Mouse (Mus musculus) mature B cell (primary cell): ENCODE results near the gene Espl1.

Experiments used
- in situ Hi-C: fragments of 300-500 bp; cut with MboI; formaldehyde crosslinking; loops from 2 replicates; pipeline ENCODE4 v1.14.3; 2019

Espl1 gene

DNA sequence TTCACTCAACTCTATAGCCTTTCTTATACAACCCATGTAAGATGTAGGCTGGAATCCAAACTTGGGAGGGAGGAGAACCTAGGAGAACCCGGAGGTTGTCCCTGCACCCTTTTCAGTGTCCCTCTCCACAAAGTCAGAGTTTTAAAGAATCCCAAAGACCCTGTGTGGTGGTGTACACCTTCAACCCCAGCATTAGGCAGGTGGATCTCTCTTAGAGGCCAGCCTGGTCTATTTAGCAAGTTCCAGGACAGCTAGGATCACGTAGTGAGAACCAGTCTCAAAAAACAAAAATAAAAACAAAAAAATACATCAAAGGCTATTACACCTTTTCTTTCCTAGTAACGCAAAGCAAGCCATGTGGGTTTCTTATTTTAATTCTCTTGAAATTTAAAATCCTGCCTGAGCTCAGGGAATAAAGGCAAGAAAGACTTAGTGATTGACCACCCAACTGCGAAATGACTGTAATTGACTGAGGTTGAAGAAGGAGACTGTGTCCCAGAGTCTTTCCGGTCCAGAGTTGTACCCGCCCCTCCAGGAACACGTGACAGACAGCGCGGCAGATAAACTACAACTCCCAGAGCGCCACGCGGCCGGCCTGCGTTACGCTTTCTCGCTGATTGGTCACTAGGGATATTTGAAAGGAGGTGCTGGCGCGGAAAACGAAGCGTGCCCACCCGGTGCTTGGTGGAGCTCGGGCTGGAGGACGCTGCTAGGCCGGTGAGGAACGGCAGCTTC lies at the start of gene Espl1:
Espl1 (plus strand) TSS at position 634 of the 735 bp plus-strand sequence.
- in situ Hi-C loops, result no loop called here

DNA sequence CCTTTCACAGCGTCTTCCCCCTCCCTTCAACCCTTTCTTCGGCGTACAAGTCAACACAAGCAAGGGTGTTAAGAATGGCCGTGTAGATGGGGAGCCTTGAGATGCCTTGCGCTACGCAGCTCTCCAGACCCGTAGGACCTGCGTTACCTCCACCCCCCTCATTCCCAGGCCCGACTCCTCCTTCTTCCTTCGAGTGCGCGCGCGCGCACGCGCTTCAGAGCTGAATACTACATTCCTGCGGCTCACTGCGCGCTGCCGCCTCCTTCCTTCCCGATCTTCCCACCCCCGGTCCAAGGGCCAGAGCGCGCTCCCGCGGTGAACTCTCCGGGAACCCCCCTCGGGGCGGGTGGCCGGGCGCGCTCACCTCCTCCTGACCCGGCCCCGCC lies 49.2 kb upstream of the Espl1 start:
- in situ Hi-C loops, result no loop called here

DNA sequence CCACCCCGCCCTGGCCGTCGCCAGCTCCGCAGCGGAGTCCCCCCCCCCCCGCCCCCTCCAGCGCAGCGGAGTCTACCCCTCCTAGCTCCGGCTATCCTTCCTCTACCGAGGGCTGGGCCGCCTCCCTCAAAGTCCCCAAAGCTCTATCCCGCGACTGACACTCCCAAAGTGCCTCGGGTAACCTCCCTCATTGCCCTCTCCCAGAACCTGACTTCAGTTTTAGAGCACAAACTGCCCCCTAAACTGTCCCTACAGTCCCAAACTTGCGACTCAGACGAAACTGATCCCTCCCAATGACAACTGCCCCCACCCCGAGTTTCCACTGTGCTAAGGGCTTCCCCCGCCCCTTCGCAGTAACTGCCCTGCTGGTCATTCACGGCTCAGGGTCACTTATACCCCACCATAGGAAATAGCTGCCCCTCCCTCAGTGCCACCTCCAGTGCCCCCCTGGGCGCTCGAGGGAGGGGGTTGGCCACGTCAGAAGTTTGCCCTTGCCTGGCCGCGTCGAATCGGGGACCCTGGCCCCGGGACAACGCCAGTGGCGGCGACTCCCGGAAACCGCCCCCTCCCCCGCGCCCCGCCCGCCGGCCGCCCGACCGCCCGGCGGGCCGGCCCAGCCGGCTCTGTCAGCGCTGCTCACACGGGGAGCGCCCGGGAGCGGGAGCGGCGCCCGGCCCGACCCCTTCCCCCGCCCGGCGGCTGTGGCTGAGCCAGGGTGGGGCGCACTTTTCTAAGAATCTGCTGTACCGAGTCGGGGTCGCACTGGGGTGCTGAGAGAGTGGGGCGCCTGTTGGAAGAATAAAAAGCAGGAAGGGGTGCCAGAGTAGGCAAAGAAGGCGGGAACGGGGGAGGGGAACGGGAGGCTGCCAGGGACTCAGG lies 48.6 kb upstream of the Espl1 start:
- in situ Hi-C loops, result no loop called here

DNA sequence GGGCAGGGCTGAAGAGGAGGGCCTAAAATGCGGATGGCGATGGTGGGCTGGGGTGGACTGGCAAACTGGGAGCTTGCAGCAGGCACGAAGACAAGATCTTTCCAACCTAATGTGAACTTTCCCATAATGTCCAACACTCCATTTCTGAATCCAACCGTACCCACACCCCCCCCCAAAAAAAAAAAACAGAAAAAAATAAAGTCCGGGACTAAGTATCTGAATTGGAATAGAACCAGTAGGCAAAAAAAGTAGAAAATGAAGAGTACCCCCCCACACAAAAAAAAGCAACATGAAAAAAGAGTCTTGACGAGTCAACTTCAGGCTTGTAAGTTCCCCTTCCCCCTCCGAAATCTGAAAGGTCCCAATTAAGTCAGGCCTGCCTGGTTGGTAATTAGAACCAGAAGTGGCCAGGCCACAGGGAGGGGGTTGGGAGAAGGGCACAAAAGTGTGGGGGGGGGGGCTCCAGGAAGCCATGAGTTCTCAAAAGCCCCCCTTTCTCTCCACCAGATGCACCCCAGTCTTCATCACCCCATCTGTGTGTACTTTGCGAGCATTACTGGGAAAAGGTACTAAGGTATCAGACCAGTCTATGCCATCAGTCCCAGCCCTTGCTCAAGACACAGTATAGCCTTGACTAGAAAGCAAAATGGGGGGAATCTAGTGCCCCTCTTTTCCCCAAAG lies 47.8 kb upstream of the Espl1 start:
- in situ Hi-C loops, result no loop called here

DNA sequence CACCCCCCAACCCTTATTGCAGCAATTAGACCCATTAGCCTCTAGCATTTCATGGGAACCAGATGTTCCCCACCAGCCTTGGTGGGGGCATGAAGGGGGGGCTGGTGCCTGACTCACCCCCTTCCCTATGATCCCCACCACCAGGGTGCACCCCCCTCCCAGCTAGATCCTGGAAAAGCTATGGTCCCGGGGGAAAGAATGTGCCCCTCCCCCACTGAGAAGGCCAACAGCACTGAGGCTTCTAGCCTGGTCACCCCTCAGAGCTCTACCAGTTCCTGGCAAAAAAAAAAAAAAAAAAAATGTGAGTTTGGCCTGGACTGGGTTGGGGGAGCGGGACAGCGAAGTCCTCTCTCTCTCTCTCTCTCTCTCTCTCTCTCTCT lies 47.3 kb upstream of the Espl1 start:
- in situ Hi-C loops, result no loop called here

DNA sequence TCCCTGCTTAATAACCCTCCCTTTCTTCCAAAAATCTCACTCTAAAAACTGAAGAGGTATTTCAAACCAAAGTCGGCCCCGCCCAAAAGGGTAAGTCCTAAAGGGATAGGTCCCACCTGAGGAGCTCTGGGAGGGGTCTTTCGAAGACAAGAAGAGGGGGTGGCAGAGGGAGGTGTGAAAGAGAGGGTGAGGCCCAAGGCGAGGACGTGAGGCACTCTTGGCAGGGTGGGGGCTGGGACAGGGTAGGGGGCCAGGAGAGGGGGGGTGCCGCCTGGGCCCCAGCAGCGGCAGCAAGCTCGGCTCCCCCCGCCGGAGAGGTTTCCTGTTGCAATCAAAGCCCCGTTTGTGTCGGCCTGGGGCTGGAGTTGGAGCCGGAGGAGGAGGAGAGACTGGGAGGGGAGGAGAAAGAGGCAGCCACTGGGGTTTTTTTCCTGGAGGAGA lies 46.8 kb upstream of the Espl1 start:
- in situ Hi-C loops, result no loop called here

DNA sequence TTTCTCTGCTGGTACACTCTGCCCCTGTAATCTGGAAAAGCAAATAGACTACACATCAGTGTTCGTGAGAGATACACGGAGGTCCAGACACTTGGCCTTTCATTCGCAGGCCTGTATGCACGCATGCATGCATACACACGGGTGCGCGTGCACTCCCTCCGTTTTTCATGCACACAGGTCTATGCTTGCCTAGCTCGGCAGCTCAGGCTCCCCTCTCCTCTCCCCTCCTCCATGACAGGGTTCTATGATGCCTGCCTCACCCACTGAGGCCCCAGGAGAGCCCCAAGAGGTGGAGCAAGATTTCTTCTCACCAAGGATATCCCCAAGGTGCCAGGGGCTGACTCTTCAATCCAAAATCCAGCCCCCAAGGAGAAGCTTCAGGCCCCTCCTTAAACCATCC lies 46.1 kb upstream of the Espl1 start:
- in situ Hi-C loops, result no loop called here

DNA sequence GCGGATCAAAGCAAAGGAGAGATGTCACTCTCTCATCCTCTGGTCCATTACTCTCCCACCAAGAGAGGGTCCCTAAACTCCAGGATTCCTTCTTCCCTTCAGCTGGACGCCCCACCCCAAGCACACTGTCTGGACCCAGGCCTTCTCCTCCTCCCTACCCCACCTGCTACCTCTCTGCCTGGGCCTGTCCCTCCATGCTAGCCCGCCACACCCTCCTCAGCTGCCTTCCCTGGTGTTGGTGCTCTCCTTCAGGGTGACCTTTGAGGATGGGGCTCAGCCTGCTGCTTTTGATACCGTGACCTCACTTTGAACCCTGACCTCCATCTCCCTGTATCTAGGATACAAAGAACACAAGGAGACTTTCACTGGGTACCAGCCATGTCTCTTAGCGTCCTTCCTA lies 45.5 kb upstream of the Espl1 start:
- in situ Hi-C loops, result no loop called here

DNA sequence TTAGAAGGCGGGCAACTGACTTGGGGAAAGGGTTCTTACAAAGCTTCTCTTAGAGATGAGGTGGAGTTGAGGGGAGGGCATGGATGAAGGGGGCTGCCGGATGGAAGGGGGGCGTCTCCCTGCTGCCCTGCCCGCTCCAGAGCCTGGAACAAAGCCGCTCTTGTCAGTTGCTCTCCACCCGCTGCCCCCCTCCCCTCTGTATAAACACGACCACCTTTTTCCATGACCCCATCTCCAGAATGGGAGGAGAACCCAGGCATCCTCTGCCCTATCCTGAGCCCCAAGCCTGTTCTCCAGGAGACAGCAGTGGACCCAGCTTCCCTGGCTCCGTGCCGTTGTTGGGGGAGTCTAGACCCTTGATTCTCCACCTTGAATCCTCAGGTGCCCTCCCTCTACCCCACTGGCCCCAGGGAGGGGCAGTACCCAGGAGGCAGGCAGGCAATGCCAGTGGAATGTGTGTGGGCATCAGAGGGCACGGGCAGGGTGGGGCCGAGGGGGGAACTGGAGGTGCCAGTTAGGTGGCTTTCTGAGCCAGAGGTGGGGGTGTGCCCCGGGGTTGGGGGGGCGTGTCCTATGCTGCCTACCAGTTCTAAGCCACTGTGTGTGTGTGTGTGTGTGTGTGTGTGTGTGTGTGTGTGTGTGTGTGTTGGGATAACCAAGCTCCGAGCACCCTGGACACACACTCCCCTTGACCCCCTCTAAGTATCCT lies 40.4 kb upstream of the Espl1 start:
- in situ Hi-C loops, result no loop called here

DNA sequence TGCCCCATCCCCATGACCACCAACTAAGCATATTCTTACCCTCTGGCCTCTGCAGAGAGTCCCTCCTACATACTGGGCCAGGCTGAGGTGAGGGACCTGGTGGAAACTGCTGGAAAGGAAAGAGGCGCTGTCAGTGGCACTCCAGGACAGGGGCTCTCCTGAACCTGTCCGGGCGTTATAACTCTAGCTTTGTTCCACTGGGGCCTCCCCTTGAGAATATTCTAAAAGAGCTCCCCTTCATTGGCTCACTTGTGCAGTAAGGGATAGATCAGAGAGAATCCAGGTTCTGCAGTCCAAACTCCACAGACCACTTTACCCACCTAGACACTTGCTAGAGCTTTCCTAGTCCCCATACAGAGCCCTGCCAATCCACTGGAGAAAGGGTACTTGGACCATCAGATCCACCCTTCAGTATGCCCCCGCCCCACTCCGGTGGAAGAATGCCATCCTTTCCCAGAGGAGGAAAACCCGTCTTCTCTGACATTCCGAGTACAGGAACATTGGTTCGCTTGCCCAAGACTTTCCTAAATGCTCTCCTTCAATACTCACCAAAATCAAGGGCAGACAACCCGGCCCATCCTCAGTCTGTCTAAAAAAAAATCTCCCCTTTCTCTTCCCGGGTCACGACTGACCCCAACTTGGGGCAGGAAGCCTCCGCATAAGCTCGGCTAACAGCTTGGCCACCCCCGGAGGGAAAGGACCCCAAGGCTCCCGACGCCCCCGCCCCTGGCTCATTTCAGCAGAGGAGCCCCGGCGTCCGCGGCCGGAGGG lies 39.5 kb upstream of the Espl1 start:
- in situ Hi-C loops, result no loop called here

DNA sequence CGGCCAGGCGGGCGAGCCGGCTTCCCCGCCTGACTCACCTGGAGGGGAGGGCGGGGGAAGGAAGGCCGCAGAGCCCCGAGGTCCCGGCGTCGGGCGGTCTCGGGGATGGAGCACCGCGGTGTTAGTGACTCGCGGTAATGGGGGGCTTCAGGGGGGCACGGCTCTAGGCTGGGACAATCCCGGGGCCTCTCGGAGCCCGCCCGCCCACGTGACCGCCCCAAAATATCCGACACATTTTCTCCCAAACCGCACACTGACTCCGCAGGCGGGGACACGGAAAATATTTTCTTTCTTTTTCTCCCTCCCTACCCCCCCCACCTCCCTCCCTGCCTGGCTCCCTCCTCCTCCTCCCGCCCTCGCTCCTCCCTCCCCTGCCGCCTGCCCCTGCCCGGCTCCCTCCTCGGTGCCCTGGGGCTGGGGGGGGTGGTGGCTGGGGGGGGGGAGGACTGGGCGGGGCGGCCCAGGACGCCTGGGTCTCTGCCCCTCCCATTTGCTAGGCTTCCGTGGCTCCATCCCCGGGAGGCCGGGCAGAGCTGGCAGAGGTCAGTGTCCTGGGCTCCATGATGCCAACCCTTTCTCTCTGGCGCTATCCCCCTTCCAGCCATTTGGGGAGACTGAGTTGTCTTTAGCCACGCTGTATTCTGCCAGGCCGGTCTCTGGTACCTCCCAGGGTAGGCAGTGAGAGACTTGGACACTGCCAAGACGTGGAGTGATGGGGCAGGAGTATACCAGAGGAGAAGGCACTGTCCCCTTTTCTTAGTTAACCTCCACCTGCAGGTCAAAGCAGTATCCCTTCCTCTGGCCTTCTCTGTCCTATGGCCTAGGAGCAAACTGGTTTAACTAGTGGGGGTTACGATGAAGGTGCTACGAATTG lies 38.6 kb upstream of the Espl1 start, which contains the start of gene Rarg:
Rarg (minus strand) TSS at position 316 of the 874 bp plus-strand sequence.
- in situ Hi-C loops, result no loop called here

DNA sequence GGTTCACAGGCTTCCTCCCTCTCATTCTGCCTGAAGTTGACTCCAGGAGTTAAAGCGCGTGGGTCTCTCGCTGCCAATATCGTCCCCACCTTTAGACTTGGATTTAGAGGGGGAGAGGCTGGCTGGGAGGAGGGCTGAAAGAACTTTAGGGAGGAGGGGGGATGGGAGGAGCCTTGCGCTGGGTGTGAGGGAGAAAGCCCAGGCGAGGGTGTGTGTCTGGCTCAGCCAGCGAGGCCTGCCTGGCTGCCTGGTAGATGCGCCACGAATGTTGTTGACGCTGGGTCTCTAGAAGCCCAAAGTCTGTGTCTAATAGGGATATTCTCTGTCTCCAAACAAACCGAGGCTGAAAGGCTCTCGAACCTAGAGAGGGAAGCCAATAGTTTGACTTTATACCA lies 38.0 kb upstream of the Espl1 start:
- in situ Hi-C loops, result no loop called here

DNA sequence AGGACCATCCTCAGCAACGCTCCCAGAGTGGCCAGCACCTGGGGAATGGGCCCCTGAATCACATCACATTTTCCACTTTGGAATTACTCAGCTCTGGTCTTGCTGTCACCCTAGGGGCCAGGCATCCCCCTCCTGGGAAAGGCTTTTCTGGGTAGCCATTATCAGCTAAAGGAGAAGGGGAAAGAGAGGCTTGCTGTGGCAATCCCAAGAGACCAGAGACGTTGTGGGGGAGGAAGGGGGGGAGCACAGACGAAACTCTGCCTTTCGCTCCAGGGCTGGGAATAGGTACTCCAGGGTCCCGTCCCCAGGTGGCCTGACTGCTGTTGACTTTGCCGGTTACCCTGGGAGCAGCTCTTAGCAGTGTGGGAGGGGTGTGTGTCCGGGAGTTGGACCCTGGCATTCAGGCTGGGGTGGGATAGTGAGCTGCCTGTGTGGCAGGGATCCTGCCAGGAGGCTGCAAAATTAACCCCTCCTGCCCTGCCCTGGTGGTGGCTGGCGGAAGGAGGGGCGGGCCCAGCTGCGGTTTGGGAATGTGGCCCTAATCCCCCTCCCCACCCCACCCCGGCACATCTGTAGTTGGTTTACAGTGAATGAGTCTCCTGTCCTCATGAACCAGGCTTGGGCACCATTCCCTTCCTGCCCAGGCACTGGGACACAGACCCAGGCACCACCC lies 37.3 kb upstream of the Espl1 start:
- in situ Hi-C loops, result no loop called here

DNA sequence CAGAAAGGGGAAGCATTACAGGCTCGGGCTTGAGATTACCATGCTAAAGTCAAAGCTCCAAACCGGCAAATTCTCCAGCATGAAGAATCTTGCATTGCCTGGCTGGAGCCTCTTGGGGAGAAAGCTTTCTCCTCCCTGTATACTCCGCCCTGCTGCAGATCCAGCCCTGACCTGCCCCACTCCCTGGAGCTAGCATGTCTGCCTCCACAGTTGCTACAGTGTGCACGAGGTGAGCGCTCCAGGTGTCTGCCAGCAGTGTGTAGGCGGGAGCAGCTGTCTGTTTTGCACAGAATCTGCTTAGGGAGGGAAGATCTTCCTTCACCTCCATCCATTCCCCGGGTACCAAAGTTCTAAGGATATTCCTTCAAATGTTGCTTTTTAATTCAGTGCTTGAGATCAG lies 33.5 kb upstream of the Espl1 start:
- in situ Hi-C loops, result no loop called here

DNA sequence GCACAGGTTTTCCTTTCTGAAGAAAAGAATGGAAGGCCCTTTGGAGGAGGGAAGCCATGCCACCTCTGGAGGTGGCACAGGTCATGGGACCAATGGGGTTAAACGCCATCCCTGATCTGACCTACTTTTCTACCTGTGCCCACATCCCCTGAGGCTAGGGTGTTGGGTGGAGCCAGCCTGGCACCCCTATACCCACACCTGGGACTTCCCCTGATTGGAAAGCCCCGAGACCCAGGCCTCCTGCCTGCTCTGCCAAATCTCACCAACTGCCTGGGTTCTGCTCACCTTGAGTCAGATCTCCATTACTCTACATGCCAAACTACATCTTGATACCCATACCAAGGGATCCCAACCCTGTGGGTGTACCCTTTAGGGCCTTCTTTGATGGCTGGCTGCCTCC lies 33.0 kb upstream of the Espl1 start:
- in situ Hi-C loops, result no loop called here

DNA sequence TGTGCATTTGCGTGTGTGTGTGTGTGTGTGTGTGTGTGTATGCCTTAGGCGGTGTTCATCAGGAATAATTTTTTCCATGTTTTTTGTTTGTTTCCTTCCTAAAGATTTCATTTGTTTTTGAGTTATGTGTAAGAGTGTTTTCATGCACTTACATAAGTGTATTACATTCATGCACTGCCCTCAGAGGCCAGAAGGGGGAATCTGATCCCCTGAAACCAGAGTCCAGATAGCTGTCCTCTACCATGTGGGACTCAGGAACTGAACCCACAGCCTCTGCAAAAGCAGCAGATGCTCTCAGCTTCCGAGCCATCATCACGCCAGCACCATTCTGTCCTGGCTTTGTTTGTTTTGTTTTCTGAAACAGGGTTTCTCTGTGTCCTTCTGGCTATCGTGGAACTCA lies 30.5 kb upstream of the Espl1 start:
- in situ Hi-C loops, result no loop called here

DNA sequence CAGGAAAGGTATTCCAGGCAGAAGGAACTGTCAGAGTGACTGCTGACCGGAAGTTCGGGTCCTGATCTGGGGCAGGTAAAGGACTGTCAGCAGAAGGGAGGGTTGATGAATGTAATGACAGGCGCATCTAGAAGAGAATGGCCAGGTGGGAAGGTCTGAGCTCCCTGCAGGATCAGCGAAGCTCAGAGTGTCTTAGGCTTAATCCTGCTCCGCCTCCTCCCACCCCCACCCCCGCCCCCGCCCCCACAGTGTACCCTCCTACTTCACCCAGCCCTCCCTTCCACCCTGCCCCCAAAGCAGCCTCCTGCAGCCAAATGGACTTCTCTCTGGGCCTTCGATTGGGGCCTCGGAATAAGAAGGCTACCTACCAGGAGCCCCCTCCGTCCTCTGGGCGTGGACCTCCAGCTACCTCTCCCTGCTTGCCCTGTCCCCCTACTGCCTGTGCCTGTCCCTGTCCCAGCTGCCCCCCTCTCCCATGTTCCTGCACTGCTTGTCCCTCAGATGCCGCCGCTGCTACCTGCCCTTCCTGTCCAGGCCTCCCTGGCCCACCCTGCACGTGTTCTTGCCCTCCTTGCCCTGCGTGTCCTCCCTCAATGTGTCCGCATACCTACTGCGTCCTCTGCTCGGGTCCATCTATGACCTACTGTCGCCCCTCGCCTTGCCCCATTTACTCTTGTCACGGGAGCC lies 25.6 kb upstream of the Espl1 start, which contains the start of gene Gm9918:
Gm9918 (plus strand) TSS at position 290 of the 687 bp plus-strand sequence.
- in situ Hi-C loops, result no loop called here

DNA sequence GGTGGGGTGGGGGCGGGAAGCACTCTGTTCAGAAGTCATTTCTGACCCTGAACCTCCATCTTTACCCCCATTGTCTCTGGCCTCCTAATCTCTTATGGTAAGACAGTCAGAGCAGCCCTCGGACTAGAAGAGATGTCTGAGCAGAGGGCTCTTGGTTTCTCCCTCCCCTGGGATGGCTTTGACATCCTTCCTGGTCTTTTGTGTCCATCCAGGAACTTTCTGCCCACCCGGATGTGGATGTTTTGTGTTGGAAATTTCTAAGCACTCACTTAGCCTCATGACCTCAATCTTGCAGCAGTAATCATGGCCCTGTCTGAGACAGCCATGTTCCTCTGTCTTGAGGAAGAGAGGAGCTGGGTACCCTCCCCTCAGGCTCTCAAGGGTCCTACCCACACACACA lies 24.6 kb upstream of the Espl1 start:
- in situ Hi-C loops, result no loop called here
